Mouse (Mus musculus) WW6 (cell line): ENCODE results near the gene Mcf2l.
A peak's percentile ranks its signal among the peaks of the same experiment; 100 is the strongest.

Experiments used
- DNase-seq: peaks from one replicate; pipeline ENCODE4 v3.0.0-alpha.2; 2013; ENCODE audit warnings: low read depth, low spot score

Mcf2l gene

DNA sequence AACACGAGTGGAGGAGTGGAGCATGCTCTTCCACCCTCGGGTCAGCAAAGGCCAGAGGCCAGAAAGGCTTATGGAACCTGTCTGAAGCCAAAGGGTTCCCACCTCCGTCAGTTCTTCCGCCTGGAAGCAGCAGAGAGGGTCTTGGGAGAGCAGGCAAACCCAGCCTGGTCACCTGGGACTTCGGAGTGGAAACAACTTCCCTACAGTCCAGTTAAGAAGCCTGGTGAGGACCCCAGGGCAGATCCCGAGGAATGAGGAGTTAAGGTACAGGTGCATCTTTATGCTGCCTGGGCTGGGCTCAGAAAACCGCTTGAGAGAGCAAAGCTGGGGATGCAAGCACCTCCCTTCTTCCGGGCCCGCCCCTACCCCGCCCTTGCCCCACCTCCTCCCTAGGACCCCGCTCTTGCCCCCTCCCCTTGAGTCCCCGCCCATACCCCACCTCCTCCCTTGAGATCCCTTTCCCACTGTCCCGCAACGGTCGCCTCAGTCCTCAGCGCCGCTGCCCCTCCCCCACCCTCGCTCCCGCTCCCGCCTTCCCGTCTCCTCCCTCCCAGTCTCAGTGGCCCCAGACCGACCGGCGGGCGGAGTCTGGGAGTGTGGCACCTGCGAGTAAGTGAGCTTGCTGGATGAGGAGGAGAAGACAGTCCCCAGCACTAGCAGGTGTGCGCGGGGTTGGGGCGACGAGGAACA, at the start of gene Mcf2l:
Gene Mcf2l (plus strand): TSS at position 450 of the 690 bp plus-strand sequence.
- DNase-seq = peak; percentile 96

DNA sequence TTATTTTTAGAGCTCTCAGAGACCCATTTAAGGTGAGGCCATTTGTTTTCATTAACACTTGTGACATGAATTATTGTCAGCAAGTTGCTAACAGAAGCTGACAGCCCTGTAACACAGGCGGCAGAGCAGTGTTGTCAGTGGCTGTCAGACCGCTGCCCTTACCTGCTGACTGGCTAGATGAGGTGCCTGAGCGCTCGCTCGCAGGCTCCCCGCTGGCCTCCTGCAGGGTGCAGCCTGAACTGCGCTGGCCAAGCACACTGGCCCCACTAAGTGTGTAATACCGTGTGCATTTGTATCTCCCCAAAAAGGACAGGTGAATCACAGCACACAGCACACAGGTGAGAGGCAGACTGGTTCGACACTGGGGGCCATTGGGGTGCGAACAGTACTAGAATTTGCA, 49.0 kb upstream of the Mcf2l start:
- DNase-seq = no peak

DNA sequence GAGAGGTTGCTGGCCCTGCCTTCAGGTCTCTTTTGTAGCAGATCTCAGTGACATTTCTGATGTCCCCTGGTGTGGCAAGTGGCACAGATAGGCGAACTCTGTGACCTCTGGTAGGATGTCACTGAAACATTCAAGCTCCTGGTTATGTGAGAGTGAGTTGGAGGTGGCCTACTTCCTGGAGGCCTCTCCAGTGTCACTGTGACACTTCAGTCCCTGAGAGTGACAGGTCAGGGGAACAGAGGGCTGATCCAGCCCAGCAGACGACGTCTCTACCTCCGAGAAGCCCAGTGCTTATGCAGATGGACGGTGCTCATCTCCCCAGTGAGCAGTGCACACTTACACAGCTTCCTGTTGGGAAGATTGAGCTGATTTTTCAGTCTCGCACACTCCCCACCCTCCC, 48.4 kb upstream of the Mcf2l start:
- no peak for DNase-seq

DNA sequence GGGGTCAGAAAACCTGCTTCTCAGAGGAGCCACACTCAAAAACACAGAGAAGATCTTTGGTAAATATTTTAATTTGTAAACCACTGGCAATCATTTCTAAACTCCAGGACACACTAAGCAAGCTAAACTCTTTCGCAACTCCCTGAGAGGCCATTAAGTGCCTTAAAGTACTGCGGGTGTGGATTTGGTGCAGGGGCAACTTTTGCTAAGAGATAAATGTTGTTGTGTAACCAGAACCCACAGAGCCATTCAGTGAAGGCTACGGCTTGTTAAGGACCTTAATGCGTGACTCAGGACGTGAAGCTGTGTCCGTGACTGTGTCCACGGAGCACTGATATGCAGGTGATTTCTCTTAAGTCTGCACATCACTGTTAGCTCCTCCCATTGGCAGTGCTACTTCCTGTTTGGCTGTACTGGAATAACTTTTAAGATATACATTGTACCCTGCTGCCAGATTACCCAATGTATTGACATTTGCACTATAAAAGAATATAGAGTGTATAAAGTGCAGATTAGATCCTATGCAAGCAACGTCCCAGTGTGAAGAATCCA, 47.8 kb upstream of the Mcf2l start:
- DNase-seq = no peak

DNA sequence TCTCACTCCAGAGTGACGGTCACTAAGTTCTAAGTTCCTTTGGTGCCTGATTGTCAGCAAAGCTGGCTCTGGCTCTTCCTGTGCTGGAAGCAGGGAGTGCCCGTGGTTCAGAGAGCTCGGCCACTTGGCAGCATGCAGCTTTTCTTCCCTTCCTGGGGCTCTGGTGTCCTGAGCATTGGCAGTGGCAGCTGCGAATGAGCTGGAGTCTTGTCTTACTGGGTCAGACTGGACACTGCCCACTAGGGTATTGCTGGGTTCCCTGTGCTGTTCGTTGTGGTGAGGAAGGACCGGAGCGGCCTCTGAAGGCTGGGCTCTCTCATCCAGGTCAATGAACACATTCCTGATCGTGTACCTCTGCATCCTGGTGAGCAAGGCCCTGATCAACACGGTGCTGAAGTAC, 46.5 kb upstream of the Mcf2l start:
- no peak for DNase-seq

DNA sequence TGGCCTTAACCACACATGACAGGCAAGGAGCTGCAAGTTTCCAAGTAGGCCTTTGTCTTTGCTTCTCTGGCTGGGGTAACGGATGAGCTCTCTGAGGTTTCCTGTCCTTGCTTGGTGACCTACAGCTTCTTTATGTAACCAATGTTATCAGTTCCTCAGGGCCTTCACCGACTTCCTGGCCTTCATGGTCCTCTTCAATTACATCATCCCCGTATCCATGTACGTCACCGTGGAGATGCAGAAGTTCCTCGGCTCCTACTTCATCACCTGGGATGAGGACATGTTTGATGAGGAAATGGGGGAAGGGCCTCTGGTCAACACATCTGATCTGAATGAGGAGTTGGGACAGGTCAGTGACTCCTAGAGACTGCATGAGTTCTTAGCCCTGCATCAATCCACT, 45.3 kb upstream of the Mcf2l start:
- DNase-seq = no peak

DNA sequence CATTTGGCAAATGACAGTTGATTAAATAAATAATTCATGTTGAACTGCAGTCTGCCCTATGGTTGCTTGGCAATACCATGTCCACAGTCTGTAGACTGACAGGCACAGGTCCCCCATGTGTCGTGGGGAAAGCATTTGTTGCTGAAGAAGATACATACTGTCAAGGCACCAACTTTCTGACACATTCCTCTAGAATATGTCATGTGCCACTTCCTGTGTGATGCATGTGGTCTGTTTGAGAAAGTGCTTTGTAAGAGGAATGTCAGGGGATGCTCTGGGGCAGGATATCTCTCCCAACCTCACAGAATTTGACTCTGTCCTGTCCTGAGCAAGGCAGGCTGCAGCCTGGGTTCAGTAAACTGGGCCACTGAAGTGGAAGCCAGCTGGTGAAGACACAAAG, 44.2 kb upstream of the Mcf2l start:
- DNase-seq = no peak

DNA sequence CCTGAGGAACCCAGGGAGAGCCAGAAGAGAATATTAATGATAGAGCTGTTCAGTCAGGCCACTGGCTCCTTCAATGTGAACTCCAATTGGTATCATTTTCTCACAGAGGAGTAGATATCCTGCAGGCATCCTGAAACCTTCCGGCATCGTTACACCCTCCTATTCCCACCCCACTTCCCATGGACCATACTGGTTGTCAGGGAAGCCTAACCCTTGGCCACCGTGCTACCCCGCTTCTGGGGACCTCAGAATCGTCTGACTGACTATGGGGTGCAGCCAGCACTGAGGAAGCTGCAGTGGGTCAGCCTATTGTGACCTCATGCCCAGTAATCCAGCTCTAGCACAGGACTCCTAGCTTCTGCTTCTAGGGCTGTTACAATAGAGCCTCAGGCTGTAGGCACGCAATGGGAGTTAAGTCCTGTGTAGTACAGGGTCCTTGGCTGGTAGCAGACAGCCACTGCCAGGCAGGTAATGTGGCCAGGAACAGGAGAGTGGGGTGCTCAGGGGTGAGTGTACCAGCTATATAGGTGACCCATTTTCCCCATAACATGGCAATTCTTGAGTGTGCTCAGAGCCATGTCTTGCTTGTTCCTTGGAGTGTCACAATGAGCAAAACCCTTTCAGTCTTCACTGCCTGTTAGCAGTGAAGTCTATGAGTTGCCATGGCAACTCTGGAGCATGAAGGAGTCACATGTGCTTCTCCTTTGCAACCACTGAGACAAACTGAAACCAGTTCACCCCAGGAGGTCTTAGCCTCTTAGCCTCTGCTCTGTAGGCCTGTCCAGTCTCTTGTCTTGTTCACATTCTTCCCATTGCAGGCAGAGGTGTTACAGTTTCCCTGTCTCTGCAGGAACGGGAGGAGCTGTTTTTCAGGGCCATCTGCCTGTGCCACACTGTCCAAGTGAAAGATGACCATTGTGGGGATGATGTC, 41.7 kb upstream of the Mcf2l start:
- no peak for DNase-seq

DNA sequence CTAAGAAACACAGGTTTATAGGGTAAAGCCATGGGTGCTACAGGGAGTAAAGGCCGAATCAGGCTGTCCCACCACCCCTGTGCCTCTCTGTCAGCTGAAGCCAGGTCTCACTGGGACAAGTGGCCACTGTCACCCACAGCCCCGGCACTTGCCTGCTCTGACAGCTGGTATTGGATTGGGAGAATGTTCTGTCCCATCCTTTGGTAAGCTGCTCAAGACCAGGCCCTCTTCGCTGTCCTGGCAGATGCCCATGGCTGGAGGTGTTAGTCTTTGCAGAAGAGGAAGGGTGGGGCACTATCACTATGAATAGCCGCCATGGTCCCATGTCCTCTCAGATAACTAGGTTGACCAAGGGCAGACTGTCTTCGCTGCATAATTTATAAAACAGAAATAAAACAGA, 40.0 kb upstream of the Mcf2l start:
- DNase-seq = no peak

DNA sequence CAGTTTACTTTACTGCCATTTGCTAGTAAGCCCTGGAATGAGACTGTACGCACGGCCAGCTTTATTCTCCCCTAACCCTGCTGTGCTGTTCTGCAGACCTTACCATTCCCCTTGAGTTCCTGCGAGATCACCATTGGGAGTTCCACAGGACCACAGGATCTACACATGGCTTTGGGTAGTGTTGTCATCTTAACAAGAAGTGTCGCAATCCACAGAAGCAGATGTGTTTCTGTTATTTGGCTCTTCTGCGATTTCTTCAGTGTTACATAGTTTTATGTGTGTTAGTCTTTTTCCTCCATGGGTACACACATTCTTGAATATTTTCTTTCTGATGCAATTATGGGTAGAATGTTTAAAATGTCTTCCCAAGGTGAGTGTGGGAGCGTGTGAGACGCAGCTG, 32.8 kb upstream of the Mcf2l start:
- no peak for DNase-seq

DNA sequence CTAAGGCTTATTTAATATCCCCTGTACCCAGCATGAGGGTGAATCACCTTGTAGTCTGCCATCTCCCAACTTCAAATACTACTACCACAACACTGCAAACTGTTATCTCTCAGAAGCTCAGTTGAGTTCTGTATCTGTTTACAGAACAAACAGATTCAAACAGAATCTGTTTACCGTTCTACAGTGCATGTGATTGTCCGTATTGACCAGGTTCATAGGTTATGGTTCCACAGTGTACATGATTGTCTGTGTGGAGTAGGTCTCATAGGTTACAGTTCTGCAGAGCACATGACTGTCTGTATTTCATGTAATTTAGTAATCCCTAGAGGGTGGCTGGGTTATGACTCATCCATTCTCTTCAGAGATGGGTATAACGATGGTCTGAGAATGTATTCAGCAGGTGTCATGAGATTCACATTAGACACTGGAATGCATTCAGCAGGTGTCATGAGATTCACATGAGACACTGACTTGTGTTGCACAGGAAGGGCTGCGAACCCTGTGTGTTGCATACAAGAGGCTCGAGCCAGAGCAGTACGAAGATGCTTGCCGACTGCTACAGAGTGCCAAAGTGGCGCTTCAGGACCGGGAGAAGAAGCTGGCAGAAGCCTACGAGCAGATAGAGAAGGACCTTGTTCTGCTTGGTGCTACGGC, 31.1 kb upstream of the Mcf2l start:
- no peak for DNase-seq

DNA sequence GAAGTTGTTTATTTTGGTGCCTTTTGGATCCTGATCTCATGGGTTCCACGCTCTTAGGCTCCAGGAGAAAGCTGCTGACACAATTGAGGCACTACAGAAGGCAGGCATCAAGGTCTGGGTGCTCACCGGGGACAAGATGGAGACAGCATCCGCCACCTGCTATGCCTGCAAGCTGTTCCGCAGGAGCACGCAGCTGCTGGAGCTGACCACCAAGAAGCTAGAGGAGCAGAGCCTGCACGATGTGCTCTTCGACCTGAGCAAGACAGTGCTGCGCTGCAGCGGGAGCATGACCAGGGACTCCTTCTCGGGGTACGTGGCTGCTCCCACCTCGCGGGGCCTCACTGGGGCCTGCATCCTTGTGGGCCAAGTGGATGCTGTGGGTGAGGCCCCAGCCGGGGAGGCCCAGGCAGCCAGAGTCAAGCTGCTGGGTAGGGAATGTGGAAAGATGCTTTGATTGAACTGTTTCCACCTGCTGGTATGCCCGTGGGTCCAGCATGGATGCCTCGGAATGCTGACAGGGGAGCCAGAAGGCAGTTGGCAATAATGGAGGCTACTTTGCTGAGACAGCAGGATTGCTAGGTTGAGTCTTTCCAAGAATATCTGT, 29.2 kb upstream of the Mcf2l start:
- no peak for DNase-seq

DNA sequence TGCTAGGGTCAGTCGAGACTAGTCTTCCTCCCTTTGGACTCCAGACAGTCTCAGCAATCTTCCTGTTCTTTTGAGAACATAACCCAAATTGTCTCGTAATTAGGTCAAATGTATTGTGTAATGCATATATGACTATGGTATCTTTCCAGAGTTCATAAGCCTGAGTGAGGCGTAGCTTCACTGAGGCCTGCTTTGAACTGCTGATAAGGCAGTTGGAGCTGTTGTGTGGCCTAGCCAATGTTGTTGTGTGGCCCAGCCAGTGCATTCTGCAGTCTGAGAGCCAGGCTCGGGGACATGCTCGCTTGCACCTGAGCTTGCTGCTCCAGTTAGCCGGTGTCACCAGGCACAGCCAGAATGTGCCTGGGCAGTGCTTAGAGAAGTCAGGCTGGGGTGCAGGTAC, 27.2 kb upstream of the Mcf2l start:
- no peak for DNase-seq

DNA sequence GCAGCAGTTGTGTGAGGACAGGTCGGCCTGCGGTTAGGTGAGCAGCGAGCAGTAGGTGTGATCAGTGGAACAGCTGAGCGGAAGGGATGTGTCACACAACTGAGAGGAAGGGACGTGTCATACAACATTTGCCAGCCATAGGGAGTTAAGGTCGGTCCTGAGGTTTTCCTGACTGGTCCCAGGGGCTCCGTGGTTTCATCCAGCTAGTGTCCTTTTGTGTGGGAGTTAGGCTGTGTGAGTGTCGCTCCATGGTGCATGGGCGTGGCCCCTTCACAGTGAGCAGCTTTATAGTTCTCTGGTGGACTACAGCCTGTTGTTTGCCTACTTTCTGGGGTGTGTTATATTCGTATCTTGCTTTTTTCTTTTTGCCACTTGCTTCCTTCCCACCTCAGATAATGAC, 22.4 kb upstream of the Mcf2l start:
- DNase-seq = no peak

DNA sequence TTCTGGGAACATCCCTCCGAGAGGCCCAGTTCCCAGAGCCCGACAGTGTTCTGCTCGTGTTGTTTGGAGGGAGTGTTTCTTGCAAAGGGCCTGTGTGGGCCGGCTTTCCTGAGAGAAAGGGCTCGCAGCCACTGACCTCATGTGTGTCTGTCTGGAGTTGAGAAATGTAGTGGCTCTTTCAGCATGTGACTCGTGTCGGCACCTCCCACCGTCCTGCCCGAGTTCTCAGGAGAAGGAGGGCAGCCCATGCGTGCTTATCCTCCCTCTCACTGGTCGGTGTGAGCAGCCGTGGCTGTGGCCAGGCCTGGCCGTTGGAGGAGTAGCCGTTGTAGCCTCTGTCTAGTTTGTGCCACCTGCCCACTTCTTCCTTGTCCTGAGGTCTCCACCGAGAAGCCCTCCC, 17.6 kb upstream of the Mcf2l start:
- no peak for DNase-seq

DNA sequence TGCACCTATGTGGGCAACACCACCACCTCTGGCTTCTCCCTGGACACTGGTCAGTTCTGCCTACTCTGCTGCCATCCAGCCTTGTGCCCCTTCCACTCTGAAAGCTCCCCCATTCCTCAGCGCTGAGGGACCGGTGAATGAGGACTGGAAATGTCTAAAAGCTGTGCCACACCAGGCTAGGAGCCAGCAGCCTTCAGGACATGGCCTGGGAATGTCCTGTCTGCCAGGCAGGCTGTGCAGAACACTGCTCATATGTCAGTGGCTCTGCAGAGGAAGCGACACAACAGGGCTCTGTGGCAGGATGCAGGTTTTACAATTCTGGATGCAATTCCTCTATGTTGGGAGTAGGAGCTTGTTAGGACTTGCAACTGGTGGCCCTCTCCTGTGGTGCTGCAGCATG, 10.5 kb upstream of the Mcf2l start:
- DNase-seq = no peak

DNA sequence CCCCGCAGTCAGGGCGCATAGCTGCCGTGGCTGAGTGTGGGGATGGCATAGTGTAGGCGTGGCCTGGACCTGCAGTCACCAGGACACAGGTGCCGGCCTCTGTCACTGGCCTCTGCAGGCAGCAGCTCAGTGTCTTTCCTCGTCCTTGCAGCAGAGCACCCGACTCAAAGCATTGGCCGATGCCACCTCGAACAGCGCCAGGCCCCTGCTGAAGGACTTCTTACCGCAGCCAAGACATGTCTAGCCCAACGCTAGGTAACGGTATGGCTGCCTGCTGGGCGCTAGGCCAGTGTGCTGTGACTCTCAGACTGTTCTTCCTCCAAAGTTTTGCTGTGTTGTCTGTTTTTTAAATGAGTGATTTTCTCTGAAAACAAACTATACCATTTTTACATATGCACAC, 10.0 kb upstream of the Mcf2l start:
- DNase-seq = no peak

DNA sequence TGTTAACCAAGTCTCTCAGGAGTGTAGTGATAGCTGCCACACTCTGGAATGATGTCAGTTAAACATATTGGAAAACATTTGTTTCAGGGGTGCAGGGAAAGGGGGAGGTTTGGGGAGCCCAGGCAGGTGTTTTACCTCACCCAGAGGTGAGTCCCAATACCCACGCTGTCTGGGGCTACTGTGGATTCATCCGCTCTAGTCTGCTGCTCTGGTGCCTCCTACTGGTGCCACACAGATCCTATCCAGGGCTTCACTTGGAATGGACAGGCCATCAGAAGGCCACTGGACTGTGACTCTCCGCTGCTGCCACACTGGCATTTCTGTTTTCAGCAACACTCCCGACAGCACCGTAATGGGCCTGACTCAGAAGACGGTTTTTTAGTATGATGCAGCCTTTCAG, 7.8 kb upstream of the Mcf2l start:
- no peak for DNase-seq

DNA sequence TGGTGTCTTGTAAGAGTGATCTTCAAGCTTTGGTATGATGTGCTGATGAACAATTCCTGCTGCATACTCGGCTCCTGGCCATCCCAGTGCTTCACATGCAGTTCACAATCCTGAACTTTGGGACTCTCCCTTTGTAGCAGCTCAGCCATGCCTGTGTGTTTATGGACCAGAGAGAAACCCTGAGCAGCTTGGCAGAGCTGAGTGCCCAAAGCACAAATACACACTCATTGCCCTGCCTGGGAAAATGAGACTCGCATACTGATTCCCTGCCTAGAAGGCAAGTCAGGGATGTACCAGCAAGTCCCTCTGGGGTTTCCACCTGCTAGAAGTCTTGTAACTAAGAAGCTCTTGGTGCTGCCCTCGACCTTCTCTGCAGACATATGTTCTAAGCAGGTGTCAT, 3.9 kb upstream of the Mcf2l start:
- no peak for DNase-seq

DNA sequence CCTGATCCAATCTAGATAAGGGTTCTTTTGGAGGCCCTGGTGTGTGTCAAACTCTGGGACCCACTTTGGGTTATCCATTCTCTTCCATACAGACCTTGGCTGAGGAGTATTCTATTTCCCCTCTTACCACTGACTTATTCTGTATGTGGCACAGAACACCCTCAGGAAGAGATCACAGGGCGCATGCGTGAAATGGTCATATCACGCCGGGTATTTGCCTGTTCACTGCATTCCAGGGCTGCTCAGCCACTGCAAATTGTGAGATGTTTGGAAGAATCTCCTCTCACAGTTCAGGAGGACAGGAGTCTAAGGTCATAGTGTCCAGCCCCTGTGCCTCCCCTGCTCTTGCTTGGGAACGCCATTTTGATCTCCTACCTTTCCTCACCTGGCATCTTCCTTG, 3.0 kb upstream of the Mcf2l start:
- DNase-seq = no peak

DNA sequence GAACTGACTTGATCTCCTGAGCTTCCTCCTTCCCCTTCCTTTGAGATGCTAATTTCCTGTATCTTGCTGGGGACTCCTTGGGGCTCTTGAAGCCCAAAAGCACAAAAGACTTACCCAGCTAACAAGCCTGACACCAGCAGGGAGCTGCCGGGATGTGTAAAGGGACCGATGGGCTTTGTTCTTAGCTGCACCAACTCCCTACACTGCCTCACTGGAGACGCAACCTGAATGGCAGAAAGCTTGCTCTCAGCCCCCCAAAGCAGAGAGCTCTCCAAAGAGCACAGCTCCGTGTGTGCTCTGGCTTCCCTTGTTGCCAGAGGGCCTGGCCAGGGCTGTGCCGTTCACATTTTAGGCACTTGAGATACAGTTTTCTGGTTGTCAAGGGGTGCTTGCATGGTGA, 2.1 kb upstream of the Mcf2l start:
- peak; percentile 76 for DNase-seq

DNA sequence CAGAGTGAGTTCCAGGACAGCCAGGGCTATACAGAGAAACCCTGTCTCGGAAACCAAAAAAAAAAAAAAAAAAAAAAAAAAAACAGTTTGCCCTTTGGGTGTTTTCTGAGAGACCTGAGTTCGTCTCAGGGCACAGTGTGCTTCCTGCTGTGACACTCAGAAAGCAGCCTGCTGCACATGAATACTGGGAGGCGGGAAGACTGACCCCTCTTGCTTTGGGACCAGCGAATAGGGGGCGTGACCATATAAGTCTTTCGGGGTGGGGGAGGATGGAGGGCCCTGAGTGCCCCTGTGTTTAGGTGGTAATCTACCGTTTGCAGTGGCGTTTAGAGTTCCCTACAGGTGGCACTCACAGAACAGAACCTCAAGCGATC, 636 bp upstream of the Mcf2l start:
- no peak for DNase-seq
